Mouse (Mus musculus): ENCODE results near the gene Arrdc5.
A peak's percentile ranks its signal among the peaks of the same experiment; 100 is the strongest.
"Not testable (repeated sequence)": the region's sequence is repeated elsewhere in the genome, so short reads cannot be mapped to it uniquely, and the experiment has no call there.

Arrdc5 gene

GRCm38 (mm10) chr17:56278340-56278739 is 21.7 kb downstream of the Arrdc5 start:
- no peak for DNase-seq (ENCODE audit: extremely low read depth, low read depth)

GRCm38 (mm10) chr17:56277567-56277893 is 22.6 kb downstream of the Arrdc5 start:
- no peak for DNase-seq (ENCODE audit: extremely low read depth, low read depth)

GRCm38 (mm10) chr17:56276643-56277566 is 23.2 kb downstream of the Arrdc5 start, which contains the start of gene Ticam1:
Gene Ticam1, minus strand, starts transcription at chr17:56276786.
- DNase-seq (ENCODE audit: extremely low read depth, low read depth): peak; percentile 99

- no peak for DNase-seq (ENCODE audit: extremely low read depth, low read depth)
Measured at GRCm38 (mm10) chr17:56275842-56276480, 24.1 kb downstream of the Arrdc5 start.

GRCm38 (mm10) chr17:56273986-56274385 is 26.1 kb downstream of the Arrdc5 start:
- no peak for DNase-seq (ENCODE audit: extremely low read depth, low read depth)

GRCm38 (mm10) chr17:56273482-56273881 is 26.6 kb downstream of the Arrdc5 start:
- DNase-seq (ENCODE audit: extremely low read depth, low read depth): no peak

- DNase-seq (ENCODE audit: extremely low read depth, low read depth): no peak
Measured at GRCm38 (mm10) chr17:56272644-56273043, 27.4 kb downstream of the Arrdc5 start.

- DNase-seq (ENCODE audit: extremely low read depth, low read depth): no peak
Measured at GRCm38 (mm10) chr17:56271609-56272253, 28.4 kb downstream of the Arrdc5 start.

GRCm38 (mm10) chr17:56269741-56270140 is 30.3 kb downstream of the Arrdc5 start:
- DNase-seq (ENCODE audit: extremely low read depth, low read depth): no peak

GRCm38 (mm10) chr17:56269153-56269630 is 30.9 kb downstream of the Arrdc5 start:
- peak; percentile 85 for DNase-seq (ENCODE audit: extremely low read depth, low read depth)

- no peak for DNase-seq (ENCODE audit: extremely low read depth, low read depth)
Measured at GRCm38 (mm10) chr17:56266271-56266670, 33.8 kb downstream of the Arrdc5 start.

GRCm38 (mm10) chr17:56265869-56266268 is 34.2 kb downstream of the Arrdc5 start:
- DNase-seq (ENCODE audit: extremely low read depth, low read depth): no peak

GRCm38 (mm10) chr17:56265011-56265410 is 35.1 kb downstream of the Arrdc5 start:
- no peak for DNase-seq (ENCODE audit: extremely low read depth, low read depth)

GRCm38 (mm10) chr17:56264020-56264419 is 36.1 kb downstream of the Arrdc5 start:
- DNase-seq (ENCODE audit: extremely low read depth, low read depth): peak; percentile 71

GRCm38 (mm10) chr17:56262645-56263094 is 37.4 kb downstream of the Arrdc5 start:
- DNase-seq (ENCODE audit: extremely low read depth, low read depth): no peak

- no peak for DNase-seq (ENCODE audit: extremely low read depth, low read depth)
Measured at GRCm38 (mm10) chr17:56261166-56261565, 38.9 kb downstream of the Arrdc5 start.

- no peak for DNase-seq (ENCODE audit: extremely low read depth, low read depth)
Measured at GRCm38 (mm10) chr17:56259301-56260037, 40.6 kb downstream of the Arrdc5 start.

GRCm38 (mm10) chr17:56258812-56259211 is 41.3 kb downstream of the Arrdc5 start:
- not testable (repeated sequence) for DNase-seq (ENCODE audit: extremely low read depth, low read depth)

GRCm38 (mm10) chr17:56258269-56258668 is 41.8 kb downstream of the Arrdc5 start:
- not testable (repeated sequence) for DNase-seq (ENCODE audit: extremely low read depth, low read depth)

GRCm38 (mm10) chr17:56257181-56257894 is 42.7 kb downstream of the Arrdc5 start:
- DNase-seq (ENCODE audit: extremely low read depth, low read depth): no peak
